Mouse (Mus musculus) G1E (cell line): ENCODE data around the gene Top2a.

Experiments used
- CTCF ChIP-seq: IDR thresholded peaks from 2 replicates; pipeline ENCODE4 v1.5.1; 2012; ENCODE audit warnings: low read depth, low read length, inconsistent platforms, mixed read lengths
- GATA1 ChIP-seq: IDR thresholded peaks from 2 replicates; pipeline ENCODE4 v1.6.1; 2012; ENCODE audit warnings: borderline replicate concordance, low read length, inconsistent platforms, mixed read lengths
- GATA2 ChIP-seq: IDR thresholded peaks from 2 replicates; pipeline ENCODE4 v1.6.1; 2012; ENCODE audit warnings: low read depth, low read length, inconsistent platforms, borderline replicate concordance
- POLR2AphosphoS5 ChIP-seq: IDR thresholded peaks from 2 replicates; pipeline ENCODE4 v1.6.1; 2012; ENCODE audit warnings: low read depth, low read length, inconsistent platforms; ENCODE audit not compliant: insufficient replicate concordance
- TAL1 ChIP-seq: conservative IDR thresholded peaks from 2 replicates; pipeline ENCODE4 v1.6.1; 2012; ENCODE audit warnings: low read depth, low read length, inconsistent platforms, mixed read lengths

DNA sequence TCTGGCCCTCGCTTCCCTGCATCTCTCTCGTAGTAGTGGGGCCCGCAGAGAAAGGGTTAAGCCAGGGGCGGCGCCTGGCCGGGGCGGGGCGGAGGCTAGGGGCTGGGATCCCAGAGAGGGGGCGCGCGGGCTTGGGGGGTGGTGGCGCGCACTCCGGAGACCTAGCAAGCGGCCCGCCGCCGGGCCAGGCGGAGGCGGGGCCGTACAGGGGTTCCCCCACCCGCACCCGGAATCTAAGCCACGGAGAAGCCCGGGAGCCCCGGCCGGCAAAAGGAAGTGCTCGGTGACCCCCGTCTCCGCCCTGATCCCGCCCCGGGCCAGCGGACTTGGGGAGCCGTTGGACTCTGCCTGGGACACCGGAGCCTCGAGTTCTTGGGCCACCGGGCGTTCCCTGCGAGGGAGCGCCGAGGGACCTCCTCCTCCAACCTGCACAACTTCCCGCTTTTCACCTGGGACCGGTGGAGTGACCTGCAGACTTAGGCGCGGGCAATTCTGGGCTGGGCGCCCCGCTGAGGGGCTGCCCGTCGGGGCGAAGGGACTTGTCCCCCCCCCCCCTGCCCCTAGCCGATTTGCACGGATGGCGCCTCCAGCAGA, 63.6 kb downstream of the Top2a start:
- TF ChIP-seq CTCF (no peak), TAL1 (no peak), GATA1 (no peak), POLR2AphosphoS5 (no peak), GATA2 (no peak)
